Mouse (Mus musculus) natural killer cell, adult 2 months (primary cell): ENCODE measurements around the gene Eno1.
"Not testable (repeated sequence)": the region's sequence is repeated elsewhere in the genome, so short reads cannot be mapped to it uniquely, and the experiment has no call there.

ENCODE experiments used
- DNase-seq, 2 experiments: peaks; one replicate each; pipeline ENCODE4 v3.0.0; 2022; ENCODE audit warnings: low spot score in 2 of 2

Gene Eno1

DNA sequence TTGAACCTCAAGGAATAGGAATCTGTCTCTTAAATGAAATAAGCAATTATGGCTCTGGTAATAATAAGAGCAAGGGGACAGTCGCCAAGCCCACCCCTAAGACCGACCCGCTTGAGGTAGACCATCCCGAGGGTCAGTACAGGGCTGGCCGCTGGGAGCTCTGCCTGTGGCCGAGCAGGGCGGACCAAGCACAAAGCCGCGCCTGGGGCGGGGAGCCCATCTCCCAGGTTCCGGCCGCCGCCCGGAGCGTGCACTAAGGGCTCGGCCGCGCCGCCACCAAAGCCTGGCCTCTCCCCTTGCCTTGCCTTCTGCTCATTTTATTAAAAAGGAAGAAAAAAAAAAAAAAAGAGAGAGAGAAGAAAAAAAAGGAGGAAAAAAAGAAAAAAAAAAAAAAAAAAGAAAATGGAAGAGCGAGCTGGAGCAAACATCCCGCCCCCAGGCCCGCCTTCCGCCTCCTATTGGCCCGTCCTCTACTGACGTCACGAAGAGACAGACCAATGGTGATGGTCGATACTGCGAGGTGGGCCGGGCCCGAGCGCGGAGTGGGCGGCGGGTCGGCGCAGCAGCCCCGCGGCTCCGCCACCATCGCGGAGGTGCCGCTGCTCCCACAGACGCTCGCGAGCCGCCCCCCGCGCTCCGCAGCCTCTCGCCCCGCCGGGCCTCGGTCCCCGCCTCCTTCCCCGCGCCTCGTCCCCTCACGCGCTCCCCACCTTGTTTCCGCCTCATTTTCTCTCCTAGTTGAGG is 44.7 kb downstream of the Eno1 start, which contains the start of gene Rere:
Gene Rere, plus strand, starts transcription at position 629 of the 744 bp plus-strand sequence.
- peak; percentile 98 to 99 for DNase-seq

DNA sequence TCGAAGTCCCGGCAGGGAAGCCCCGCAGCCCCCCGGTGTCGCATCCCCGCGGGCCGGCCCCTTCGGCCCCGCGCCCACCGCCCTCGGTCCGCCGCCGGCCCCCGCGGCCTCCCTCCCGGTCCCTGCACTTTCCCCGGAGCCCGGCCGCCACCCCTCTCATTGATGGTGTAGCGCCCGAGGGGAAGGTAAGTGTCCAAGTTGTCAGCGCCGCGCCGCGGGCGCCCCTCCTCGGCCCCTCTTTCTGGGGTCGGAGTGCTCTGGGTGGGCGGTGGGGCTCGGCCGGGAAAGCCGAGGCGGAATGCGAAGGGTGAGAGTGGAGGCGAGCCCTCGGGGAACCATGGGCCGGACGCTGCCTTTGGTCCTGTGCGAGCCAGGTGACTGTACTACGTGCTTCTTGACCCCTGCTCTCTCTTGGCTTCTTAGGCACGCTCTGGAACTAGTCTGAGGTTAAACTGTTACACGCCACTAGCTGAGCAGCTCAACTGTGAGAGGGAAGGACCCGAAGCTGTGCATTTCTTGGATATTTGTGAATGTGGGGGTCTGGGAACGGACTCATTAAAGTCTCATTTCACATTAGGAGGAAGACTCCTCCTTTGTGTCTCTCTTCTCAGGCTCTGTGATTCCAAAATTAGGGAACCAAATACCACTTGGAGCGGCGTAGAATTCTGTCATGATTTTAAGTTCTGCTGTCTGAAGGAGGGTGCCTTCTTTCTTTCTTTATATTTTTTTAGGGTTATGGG is 45.5 kb downstream of the Eno1 start:
- DNase-seq, result peak; percentile 26 to 34

DNA sequence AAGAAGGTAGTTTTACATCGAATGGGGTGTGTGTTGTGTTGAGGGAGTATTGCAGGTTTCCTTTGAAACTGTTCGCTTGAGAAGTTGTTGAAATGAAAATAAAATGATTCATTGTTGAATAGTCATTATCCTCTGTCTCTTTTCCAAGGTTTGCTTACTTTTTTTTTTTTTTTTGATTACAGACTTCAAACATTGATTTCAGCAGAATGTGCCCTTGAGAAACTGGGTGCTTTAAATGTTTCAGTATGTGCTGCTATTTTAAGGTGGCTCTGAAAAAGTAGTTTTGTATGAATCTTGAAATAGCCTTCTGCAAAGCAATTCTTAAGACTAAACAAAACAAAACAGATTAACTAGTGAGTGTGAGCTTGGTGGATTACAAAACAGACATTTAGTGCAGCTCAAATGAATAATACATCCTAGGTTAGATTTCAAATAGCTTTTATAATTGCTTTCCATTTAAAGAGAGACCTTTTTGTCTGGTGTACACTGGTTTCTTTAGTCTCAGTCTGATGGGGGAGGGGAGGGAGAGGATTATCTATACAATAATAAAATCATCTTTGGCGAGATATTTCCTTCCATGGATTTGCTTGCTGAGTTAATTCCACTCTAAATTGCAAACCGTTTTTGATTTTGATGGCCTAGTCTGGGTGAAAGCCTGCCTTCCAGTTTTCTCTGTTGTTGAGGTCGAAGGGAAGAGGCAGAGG is 46.3 kb downstream of the Eno1 start:
- no peak for DNase-seq

DNA sequence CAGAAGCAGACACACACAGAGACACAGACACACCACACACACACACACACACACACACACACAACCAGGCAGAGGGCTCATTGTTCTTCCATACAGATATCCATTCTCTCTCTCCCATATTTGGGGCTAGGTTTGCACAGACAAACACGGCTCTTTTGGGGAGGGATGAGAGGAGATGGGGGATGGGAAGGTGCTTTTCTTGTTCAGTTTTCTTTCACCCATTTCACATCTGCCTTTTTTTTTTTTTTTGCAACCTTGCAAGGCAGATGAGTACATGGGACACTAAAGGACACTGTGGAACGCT is 46.8 kb downstream of the Eno1 start:
- DNase-seq, result no peak

DNA sequence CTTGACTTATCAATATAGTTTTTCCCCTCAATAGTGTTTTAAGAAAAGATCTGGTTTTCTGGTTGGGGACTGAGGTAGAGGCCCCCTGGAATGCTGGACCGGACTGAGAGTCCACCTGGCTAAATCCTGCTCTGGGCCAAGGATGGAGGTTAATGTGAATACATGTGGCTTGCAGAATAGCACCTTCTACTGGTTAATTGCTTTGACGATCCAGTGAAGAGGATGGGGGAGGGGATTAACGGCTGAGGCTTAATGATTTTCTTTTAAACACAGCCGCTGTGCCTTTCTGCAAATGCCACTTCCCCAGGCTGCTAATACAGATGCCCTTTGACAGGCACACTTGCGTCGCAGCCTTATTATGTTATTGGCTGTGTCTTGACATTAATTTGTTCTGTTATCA is 47.5 kb downstream of the Eno1 start:
- DNase-seq, result peak in 1 of 2 experiments; percentile 20

DNA sequence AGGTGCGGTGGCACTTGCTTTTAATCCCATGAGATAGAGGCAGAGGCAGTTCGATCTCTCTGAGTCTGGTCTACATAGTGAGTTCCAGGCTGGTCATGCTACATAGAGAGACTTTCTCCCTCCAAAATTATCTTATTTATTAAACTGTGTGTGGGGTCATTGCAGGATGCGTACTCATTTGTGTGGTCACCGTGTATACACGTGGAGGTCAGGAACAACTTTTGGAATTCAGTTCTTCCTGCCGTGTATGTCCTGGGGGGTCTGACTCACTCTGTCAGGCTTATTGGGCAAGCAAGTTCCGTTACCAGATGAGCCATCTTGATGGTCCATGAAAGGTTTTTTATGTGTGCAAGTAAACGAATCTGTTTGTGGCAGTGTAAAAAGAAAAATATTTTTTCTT is 50.5 kb downstream of the Eno1 start:
- no peak for DNase-seq

DNA sequence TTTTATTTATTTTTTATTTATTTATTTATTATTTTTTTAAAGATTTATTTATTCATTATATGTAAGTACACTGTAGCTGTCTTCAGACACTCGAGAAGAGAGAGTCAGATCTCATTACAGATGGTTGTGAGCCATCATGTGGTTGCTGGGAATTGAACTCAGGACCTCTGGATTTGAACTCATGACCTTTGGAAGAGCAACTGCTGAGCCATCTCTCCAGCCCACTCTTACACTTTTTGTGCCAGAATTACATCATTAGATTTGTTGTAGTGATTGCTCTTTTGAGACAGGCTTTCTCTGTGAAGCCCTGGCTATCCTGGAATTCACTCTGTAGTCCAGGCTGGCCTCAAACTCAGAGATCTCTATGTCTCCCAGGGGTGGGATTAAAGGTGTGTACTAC is 50.9 kb downstream of the Eno1 start:
- DNase-seq, result not testable (repeated sequence)

DNA sequence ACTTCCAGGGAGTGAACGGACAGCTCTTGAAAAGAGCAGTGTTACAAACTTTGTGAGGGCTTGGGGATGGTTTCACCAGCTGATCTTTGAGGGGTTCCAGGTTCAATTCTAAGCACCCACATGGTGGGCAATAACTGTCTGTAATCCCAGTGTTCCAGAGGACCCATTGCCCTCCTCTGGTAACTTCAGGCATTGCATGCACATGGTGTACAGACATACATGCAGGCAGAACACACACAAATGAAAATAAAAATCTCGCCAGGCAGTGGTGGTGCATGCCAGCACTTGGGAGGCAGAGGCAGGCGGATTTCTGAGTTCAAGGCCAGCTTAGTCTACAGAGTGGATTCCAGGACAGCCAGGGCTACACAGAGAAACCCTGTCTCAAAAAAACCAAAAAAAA is 55.4 kb downstream of the Eno1 start:
- no peak for DNase-seq

DNA sequence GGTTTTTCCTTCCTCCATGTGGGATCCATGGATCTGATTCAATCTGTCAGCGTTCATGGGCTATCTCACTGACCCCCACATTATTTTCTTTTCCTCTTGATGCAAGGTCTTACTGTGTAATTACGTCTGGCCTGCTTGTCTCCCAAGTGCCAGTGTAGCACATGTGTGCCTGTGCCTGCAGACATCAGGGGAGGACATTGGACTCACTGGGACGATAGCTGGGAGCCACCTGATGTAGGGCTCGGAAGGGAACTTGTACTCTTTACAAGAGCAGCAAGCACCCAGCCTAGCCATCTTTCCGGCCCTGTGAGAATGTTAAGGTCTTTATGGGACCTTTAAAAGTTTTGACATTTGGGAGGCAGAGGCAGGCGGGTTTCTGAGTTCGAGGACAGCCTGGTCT is 58.3 kb downstream of the Eno1 start:
- DNase-seq, result no peak

DNA sequence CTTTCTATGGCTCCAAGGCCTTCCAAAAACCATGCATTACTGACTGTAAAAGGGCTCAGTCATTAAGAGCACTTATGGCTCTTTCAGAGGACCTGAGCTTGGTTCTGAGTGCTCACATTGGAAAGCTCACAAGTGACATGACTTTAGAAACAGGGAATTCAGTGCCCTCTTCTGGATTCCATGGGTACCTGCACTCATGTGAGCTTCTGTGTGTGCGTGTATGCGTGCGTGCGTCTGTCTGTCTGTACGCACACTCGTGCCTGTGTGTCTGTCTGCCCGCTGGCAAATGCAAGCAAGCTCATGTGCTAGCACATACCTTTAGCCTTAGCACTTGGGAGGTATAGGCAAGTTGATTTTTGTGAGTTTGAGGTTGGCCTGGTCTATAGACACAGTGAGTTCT is 59.4 kb downstream of the Eno1 start:
- DNase-seq, result no peak
